Mouse (Mus musculus) myocyte (in vitro differentiated cells): ENCODE data around the gene Plekhh2. TPM values are rescaled to one million over a fixed set of nuclear protein-coding genes. Genes with fewer than 3 reads are reported as not detected.

Experiments
- H3K27me3 ChIP-seq: one replicate; pipeline ENCODE4 v1.6.1; 2011; ENCODE audit not compliant: control insufficient read depth, insufficient read depth, insufficient read length
- H3K36me3 ChIP-seq: one replicate; pipeline ENCODE4 v1.6.1; 2011; ENCODE audit not compliant: control insufficient read depth, insufficient read depth
- H3K4me2 ChIP-seq: one replicate; pipeline ENCODE4 v1.6.1; 2011; ENCODE audit warnings: low read depth, control low read depth
- H3K4me3 ChIP-seq: one replicate; pipeline ENCODE4 v1.5.1; 2011; ENCODE audit warnings: mild to moderate bottlenecking, control low read depth, moderate library complexity
- H3K79me2 ChIP-seq: one replicate; pipeline ENCODE4 v1.6.1; 2011; ENCODE audit not compliant: control insufficient read depth, insufficient read depth
- H3ac ChIP-seq: one replicate; pipeline ENCODE4 v1.6.1; 2011; ENCODE audit not compliant: control insufficient read depth, insufficient read length
- CEBPB ChIP-seq: IDR thresholded peaks from 2 replicates; pipeline ENCODE4 v1.6.1; 2011; ENCODE audit warnings: mild to moderate bottlenecking, moderate library complexity; ENCODE audit not compliant: poor library complexity, insufficient read depth, severe bottlenecking
- E2F4 ChIP-seq: IDR thresholded peaks from one replicate; pipeline ENCODE4 v1.6.1; 2011; ENCODE audit warnings: mild to moderate bottlenecking, control low read depth, moderate library complexity; ENCODE audit not compliant: insufficient read depth
- MAX ChIP-seq: IDR thresholded peaks from one replicate; pipeline ENCODE4 v1.6.1; 2011; ENCODE audit warnings: low read depth, mild to moderate bottlenecking, control low read depth
- MYOD1 ChIP-seq, 3 experiments: IDR thresholded peaks; one replicate each; pipeline ENCODE4 v1.6.1; 2011; ENCODE audit warnings: control low read depth in 2 of 3, low read depth in 2 of 3, mild to moderate bottlenecking in 2 of 3, moderate library complexity in 1 of 3; ENCODE audit not compliant: insufficient read length in 2 of 3, control insufficient read depth in 1 of 3
- MYOG ChIP-seq, 3 experiments: IDR thresholded peaks; one replicate each; pipeline ENCODE4 v1.6.1; 2011; ENCODE audit warnings: control low read depth in 2 of 3, low read depth in 2 of 3, mild to moderate bottlenecking in 2 of 3; ENCODE audit not compliant: insufficient read length in 2 of 3, control insufficient read depth in 1 of 3, insufficient read depth in 1 of 3
- POLR2A ChIP-seq: IDR thresholded peaks from one replicate; pipeline ENCODE4 v1.6.1; 2011; ENCODE audit warnings: low read depth, mild to moderate bottlenecking, control low read depth, moderate library complexity; ENCODE audit not compliant: insufficient read length
- POLR2AphosphoS2 ChIP-seq: IDR thresholded peaks from one replicate; pipeline ENCODE4 v1.6.1; 2011; ENCODE audit warnings: low read depth, control low read depth; ENCODE audit not compliant: insufficient read length
- REST ChIP-seq: IDR thresholded peaks from one replicate; pipeline ENCODE4 v1.6.1; 2011; ENCODE audit warnings: mild to moderate bottlenecking, control low read depth, moderate library complexity; ENCODE audit not compliant: insufficient read depth, insufficient read length
- SRF ChIP-seq: IDR thresholded peaks from one replicate; pipeline ENCODE4 v1.6.1; 2011; ENCODE audit warnings: low read depth; ENCODE audit not compliant: control insufficient read depth, insufficient read length
- TCF12 ChIP-seq: IDR thresholded peaks from one replicate; pipeline ENCODE4 v1.6.1; 2011; ENCODE audit warnings: mild to moderate bottlenecking, control low read depth; ENCODE audit not compliant: poor library complexity, insufficient read depth, severe bottlenecking
- TCF3 ChIP-seq: IDR thresholded peaks from one replicate; pipeline ENCODE4 v1.6.1; 2011; ENCODE audit warnings: low read depth, control low read depth; ENCODE audit not compliant: insufficient read length
- USF1 ChIP-seq: IDR thresholded peaks from one replicate; pipeline ENCODE4 v1.6.1; 2011; ENCODE audit warnings: low read depth, mild to moderate bottlenecking, control low read depth, moderate library complexity
- polyA plus RNA-seq: library from polyadenylated mRNA; unstranded; fragments of >200 nt; fragmentation: generic; extraction: Trizol; gene quantifications from one replicate; pipeline ENCODE4 v1.2.1, GENCODE M21; 2012; ENCODE audit warnings: missing spikeins

Plekhh2 gene
- polyA plus RNA-seq, 1 experiment: 6.4 TPM

DNA sequence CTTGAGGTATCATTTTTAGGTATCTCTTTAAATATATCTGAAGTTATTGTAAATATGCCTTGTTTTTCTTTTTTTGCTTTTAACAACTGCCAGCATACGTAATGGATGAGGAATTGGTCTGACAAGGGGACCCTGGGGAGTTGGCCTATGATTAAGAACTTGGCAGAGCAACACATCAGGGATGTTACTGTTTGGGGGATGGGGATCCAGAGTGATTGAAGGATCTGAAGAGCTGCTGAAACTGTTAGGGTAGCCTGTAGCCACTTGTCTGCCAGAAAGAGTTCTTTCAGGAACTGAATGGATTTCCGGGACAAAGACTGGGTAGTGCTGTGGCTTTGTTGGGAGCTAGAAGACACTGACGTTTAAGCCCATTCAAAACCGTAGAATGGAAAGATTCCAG lies 23.5 kb downstream of the Plekhh2 start:
- TF ChIP-seq MYOD1 (IDR thresholded peaks at IDR 0.05; ENCODE audit: control insufficient read depth in 1 of 3, insufficient read length in 2 of 3, low read depth in 2 of 3) (no peak), SRF (no peak), REST (no peak), TCF12 (no peak), TCF3 (no peak), POLR2AphosphoS2 (no peak), E2F4 (no peak), POLR2A (no peak), CEBPB (no peak), MYOG (IDR thresholded peaks at IDR 0.05; ENCODE audit: control insufficient read depth in 1 of 3, insufficient read depth in 1 of 3, insufficient read length in 2 of 3, low read depth in 2 of 3) (no peak), MAX (no peak), USF1 (no peak)
- Histone ChIP-seq H3K36me3 (no peaks in the 10 kb centered on the region), H3ac (no peak overlapping the region), H3K4me2 (no peak overlapping the region), H3K4me3 (no peak overlapping the region), H3K79me2 (peaks cover 21% of the 10 kb centered on the region), H3K27me3 (no peaks in the 10 kb centered on the region)

- TF ChIP-seq MAX (no peak), POLR2AphosphoS2 (no peak), USF1 (no peak), TCF3 (no peak), E2F4 (no peak), CEBPB (no peak), SRF (no peak), TCF12 (no peak), REST (no peak), MYOG (IDR thresholded peaks at IDR 0.05; ENCODE audit: control insufficient read depth in 1 of 3, insufficient read depth in 1 of 3, insufficient read length in 2 of 3, low read depth in 2 of 3) (no peak), MYOD1 (IDR thresholded peaks at IDR 0.05; ENCODE audit: control insufficient read depth in 1 of 3, insufficient read length in 2 of 3, low read depth in 2 of 3) (no peak), POLR2A (no peak)
- H3K4me2 ChIP-seq: no peak overlapping the region
- H3K79me2 ChIP-seq: peaks cover 7% of the 10 kb centered on the region
- H3ac ChIP-seq: no peak overlapping the region
- H3K4me3 ChIP-seq: no peak overlapping the region
- H3K36me3 ChIP-seq: no peaks in the 10 kb centered on the region
- H3K27me3 ChIP-seq: no peaks in the 10 kb centered on the region
Observed at GRCm38 (mm10) chr17:84537301-84537700, 25.6 kb downstream of the Plekhh2 start.

DNA sequence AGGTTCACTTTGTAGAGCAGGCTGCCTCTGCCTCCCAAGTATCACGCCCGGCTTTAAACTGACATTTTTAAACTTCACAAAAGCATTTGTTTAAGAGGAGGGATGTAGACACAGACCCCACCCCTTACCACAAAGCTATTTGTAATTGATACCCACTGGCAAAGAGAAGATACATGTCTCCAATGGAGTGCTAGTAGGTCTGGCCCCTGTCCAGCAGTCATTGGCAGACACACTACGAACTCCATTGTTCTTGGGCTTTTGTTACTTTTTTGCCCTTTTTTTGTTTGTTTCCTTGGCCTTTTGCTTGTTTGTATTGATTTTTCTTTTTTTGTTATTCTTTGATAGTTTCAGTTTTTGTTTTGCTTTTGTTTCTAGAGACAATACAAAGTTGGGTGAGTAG lies 26.3 kb downstream of the Plekhh2 start:
- Histone ChIP-seq H3K4me3 (no peak overlapping the region), H3K36me3 (peaks cover 4% of the 10 kb centered on the region), H3K79me2 (peaks cover 7% of the 10 kb centered on the region), H3ac (no peak overlapping the region), H3K27me3 (no peaks in the 10 kb centered on the region), H3K4me2 (peak overlapping the region; percentile 13)
- no peak for TF ChIP-seq E2F4
- no peak for TF ChIP-seq MYOD1 (IDR thresholded peaks at IDR 0.05; ENCODE audit: control insufficient read depth in 1 of 3, insufficient read length in 2 of 3, low read depth in 2 of 3)
- no peak for TF ChIP-seq MAX
- TF ChIP-seq SRF: no peak

DNA sequence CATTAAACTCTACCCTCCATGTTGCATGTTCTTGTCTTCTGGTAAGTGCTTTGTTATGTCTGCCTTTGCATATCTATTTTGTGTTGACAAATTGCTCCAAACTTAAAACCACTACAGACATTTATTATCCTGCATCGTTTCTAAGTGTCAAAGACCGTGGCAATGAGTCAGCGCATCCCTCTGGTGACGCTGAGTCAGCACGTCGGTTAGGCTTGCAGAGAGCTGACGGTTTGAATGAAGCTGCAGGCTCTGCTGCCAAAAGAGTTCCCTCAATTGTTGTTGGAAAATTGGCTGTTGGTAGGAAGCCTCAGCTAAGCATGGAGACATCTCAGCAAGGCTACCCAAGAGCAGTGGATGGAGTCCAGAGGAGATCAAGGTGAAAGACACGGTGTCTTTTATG lies 28.9 kb downstream of the Plekhh2 start:
- peak overlapping the region; percentile 48 for H3K4me2 ChIP-seq
- no peak for TF ChIP-seq POLR2A
- TF ChIP-seq REST: no peak
- no peak for TF ChIP-seq MYOD1 (IDR thresholded peaks at IDR 0.05; ENCODE audit: control insufficient read depth in 1 of 3, insufficient read length in 2 of 3, low read depth in 2 of 3)
- TF ChIP-seq CEBPB: no peak
- TF ChIP-seq MYOG (IDR thresholded peaks at IDR 0.05; ENCODE audit: control insufficient read depth in 1 of 3, insufficient read depth in 1 of 3, insufficient read length in 2 of 3, low read depth in 2 of 3): no peak
- TF ChIP-seq SRF: no peak
- no peak for TF ChIP-seq TCF12
- TF ChIP-seq MAX: no peak
- no peak for TF ChIP-seq E2F4
- TF ChIP-seq TCF3: no peak
- no peak for TF ChIP-seq USF1
- TF ChIP-seq POLR2AphosphoS2: no peak
- no peaks in the 10 kb centered on the region for H3K79me2 ChIP-seq
- peaks cover 7% of the 10 kb centered on the region for H3K36me3 ChIP-seq
- H3ac ChIP-seq: no peak overlapping the region
- no peaks in the 10 kb centered on the region for H3K27me3 ChIP-seq
- H3K4me3 ChIP-seq: no peak overlapping the region
